Mouse (Mus musculus) embryonic fibroblast, embryonic 13.5 days (primary cell): ENCODE data around the gene Pdhb.

ENCODE experiments used
- CTCF ChIP-seq: IDR thresholded peaks from 2 replicates; pipeline ENCODE4 v1.5.1; 2011; ENCODE audit warnings: mild to moderate bottlenecking, control low read depth, low read length, moderate library complexity, borderline replicate concordance; ENCODE audit not compliant: insufficient read depth
- POLR2A ChIP-seq: IDR thresholded peaks from 2 replicates; pipeline ENCODE4 v1.6.1; 2011; ENCODE audit warnings: low read depth, mild to moderate bottlenecking, control low read depth, low read length, moderate library complexity

DNA sequence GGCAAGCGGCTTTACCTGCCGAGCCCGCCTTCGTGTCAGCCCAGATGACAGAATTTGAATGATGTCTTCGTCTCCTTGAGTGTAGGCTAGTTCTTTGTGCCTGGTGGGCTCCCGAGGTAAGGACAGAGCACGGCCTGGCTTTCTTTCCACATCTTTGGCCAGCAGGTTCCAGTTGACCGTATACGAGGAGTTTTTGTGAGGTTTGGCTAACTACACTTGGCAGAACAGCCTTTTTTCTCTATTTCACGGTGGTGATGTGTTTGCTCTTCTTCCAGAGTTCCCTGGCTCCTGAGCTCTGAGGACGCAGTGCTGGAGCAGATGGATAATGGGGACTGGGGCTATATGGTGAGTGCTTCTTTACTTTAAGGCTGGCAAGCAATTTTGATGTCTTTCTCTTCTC, 47.1 kb upstream of the Pdhb start:
- no peak for TF ChIP-seq CTCF
- no peak for TF ChIP-seq POLR2A
